Mouse (Mus musculus) hindbrain, embryonic 11.5 days (tissue): Measurements from ENCODE around the gene Prss43. TPM values are rescaled to one million over a fixed set of nuclear protein-coding genes. Genes with fewer than 3 reads are reported as not detected.
A peak's percentile ranks its signal among the peaks of the same experiment; 100 is the strongest.

ENCODE experiments used
- ATAC-seq: fragments of 200-750 bp; cut with Nextera tagmentation; 2 replicates; pipeline ENCODE4 v1.8.0; 2017; ENCODE audit warnings: mild to moderate bottlenecking, moderate TSS enrichment, moderate library complexity; ENCODE audit not compliant: low FRiP score
- DNase-seq: peaks from one replicate; pipeline ENCODE4 v3.0.0-alpha.2; 2015; ENCODE audit warnings: low spot score
- H3K27ac ChIP-seq: fragments of 300-500 bp; sonication (generic); 2 replicates; pipeline ENCODE4 v1.5.1; 2014; ENCODE audit warnings: mild to moderate bottlenecking, low read depth, low read length
- H3K27me3 ChIP-seq: fragments of 300-500 bp; sonication (generic); 2 replicates; pipeline ENCODE4 v1.6.1; 2014; ENCODE audit warnings: mild to moderate bottlenecking, low read length, moderate library complexity, mixed read lengths; ENCODE audit not compliant: control insufficient read depth, insufficient read depth
- H3K36me3 ChIP-seq: fragments of 300-500 bp; sonication (generic); 2 replicates; pipeline ENCODE4 v1.6.1; 2014; ENCODE audit warnings: mild to moderate bottlenecking, low read length, moderate library complexity, mixed read lengths; ENCODE audit not compliant: control insufficient read depth, insufficient read depth
- H3K4me1 ChIP-seq: fragments of 300-500 bp; sonication (generic); replicated peaks from 2 replicates; pipeline ENCODE4 v1.6.1; 2014; ENCODE audit warnings: low read length, mixed read lengths; ENCODE audit not compliant: control insufficient read depth, insufficient read depth
- H3K4me2 ChIP-seq: fragments of 300-500 bp; sonication (generic); replicated peaks from 2 replicates; pipeline ENCODE4 v1.6.1; 2014; ENCODE audit warnings: mild to moderate bottlenecking, low read depth, low read length
- H3K4me3 ChIP-seq: fragments of 300-500 bp; sonication (generic); 2 replicates; pipeline ENCODE4 v1.5.1; 2014; ENCODE audit warnings: low read depth, low read length
- H3K9ac ChIP-seq: fragments of 300-500 bp; sonication (generic); 2 replicates; pipeline ENCODE4 v1.6.1; 2014; ENCODE audit warnings: low read depth, low read length
- H3K9me3 ChIP-seq: fragments of 300-500 bp; sonication (generic); 2 replicates; pipeline ENCODE4 v1.6.1; 2016; ENCODE audit warnings: low read length; ENCODE audit not compliant: control insufficient read depth
- WGBS: fragments of 180-500 bp; shearing (Covaris S2); extraction: QIAGEN DNeasy Blood & Tissue Kit; methylation state at CpG from one replicate; pipeline ENCODE4 v1.1.7; 2014; 5-methylcytosine and 5-hydroxymethylcytosine counted together
- polyA plus RNA-seq: library from polyadenylated mRNA; unstranded; fragments of >200 nt; fragmentation: Nextera tagmentation; extraction: Ambion mirVana; gene quantifications from 2 replicates; pipeline ENCODE4 v1.2.1, GENCODE M21; 2014

Prss43 gene
- polyA plus RNA-seq, 1 experiment from 2014 or later: not detected

GRCm38 (mm10) chr9:110855903-110856302, 29.4 kb downstream of the Prss43 start:
- ATAC-seq: no peak
- H3K27ac ChIP-seq: no peak overlapping the region
- WGBS: 73% methylated on average over 7 of the region's 7 CpGs
- H3K9ac ChIP-seq: no peak overlapping the region
- H3K36me3 ChIP-seq: no peaks in the 10 kb centered on the region
- no peak overlapping the region for H3K4me3 ChIP-seq
- H3K4me1 ChIP-seq: 0 out of 2 replicates have a peak, but pooled peaks cover 3% of the 10 kb centered on the region
- H3K9me3 ChIP-seq: no peaks in the 10 kb centered on the region
- no peak for DNase-seq
- no peak overlapping the region for H3K4me2 ChIP-seq
- H3K27me3 ChIP-seq: peaks cover 6% of the 10 kb centered on the region; the same call in 1 of the 2 replicates

- Histone ChIP-seq H3K27ac (no peak overlapping the region), H3K4me2 (no peak overlapping the region), H3K9me3 (no peaks in the 10 kb centered on the region), H3K4me3 (no peak overlapping the region), H3K36me3 (no peaks in the 10 kb centered on the region), H3K9ac (no peak overlapping the region), H3K27me3 (peaks cover 6% of the 10 kb centered on the region; the same call in 1 of the 2 replicates), H3K4me1 (0 out of 2 replicates have a peak, but pooled peaks cover 3% of the 10 kb centered on the region)
- DNase-seq (no peak), ATAC-seq (no peak)
- 59% methylated on average over 4 of the region's 4 CpGs for WGBS
Observed at GRCm38 (mm10) chr9:110856920-110857319, 30.4 kb downstream of the Prss43 start.

- Histone ChIP-seq H3K9me3 (no peaks in the 10 kb centered on the region), H3K27ac (no peak within 1 kb of the TSS), H3K4me1 (0 out of 2 replicates have a peak, but pooled peaks cover 3% of the 10 kb centered on the region), H3K9ac (0 out of 2 replicates have a peak within 1 kb of the TSS, but pooled peaks have one; percentile 31), H3K4me2 (peak within 1 kb of the TSS; percentile 58), H3K4me3 (peak within 1 kb of the TSS; percentile 30), H3K36me3 (no peaks in the 10 kb centered on the region), H3K27me3 (peaks cover 6% of the 10 kb centered on the region; the same call in 1 of the 2 replicates)
- 9% methylated on average over 38 of the region's 50 CpGs for WGBS
- ATAC-seq (no peak), DNase-seq (peak; percentile 68)
Observed at GRCm38 (mm10) chr9:110857781-110858472, 31.4 kb downstream of the Prss43 start, which contains the start of gene Prss50. Gene Prss50 (plus strand): TSS chr9:110857967.

GRCm38 (mm10) chr9:110858523-110858922, 32.0 kb downstream of the Prss43 start:
- Histone ChIP-seq H3K27me3 (peaks cover 6% of the 10 kb centered on the region; the same call in 1 of the 2 replicates), H3K36me3 (no peaks in the 10 kb centered on the region), H3K9ac (no peak overlapping the region), H3K4me1 (0 out of 2 replicates have a peak, but pooled peaks cover 3% of the 10 kb centered on the region), H3K4me2 (no peak overlapping the region), H3K27ac (no peak overlapping the region), H3K9me3 (no peaks in the 10 kb centered on the region), H3K4me3 (no peak overlapping the region)
- WGBS: 47% methylated on average over 5 of the region's 5 CpGs
- no peak for DNase-seq
- no peak for ATAC-seq

- ATAC-seq (no peak), DNase-seq (no peak)
- no peak overlapping the region for H3K4me3 ChIP-seq
- no peak overlapping the region for H3K4me2 ChIP-seq
- H3K36me3 ChIP-seq: no peaks in the 10 kb centered on the region
- H3K4me1 ChIP-seq: 0 out of 2 replicates have a peak, but pooled peaks cover 3% of the 10 kb centered on the region
- H3K9me3 ChIP-seq: no peaks in the 10 kb centered on the region
- 80% methylated on average over 5 of the region's 5 CpGs for WGBS
- no peak overlapping the region for H3K9ac ChIP-seq
- H3K27ac ChIP-seq: no peak overlapping the region
- peaks cover 6% of the 10 kb centered on the region; the same call in 1 of the 2 replicates for H3K27me3 ChIP-seq
Observed at GRCm38 (mm10) chr9:110858967-110859596, 32.6 kb downstream of the Prss43 start.

- H3K27ac ChIP-seq: no peak overlapping the region
- no peak overlapping the region for H3K9ac ChIP-seq
- no peaks in the 10 kb centered on the region for H3K36me3 ChIP-seq
- no peak for ATAC-seq
- H3K27me3 ChIP-seq: peaks cover 11% of the 10 kb centered on the region
- peak; percentile 76 for DNase-seq
- H3K9me3 ChIP-seq: no peaks in the 10 kb centered on the region
- no peak overlapping the region for H3K4me2 ChIP-seq
- H3K4me1 ChIP-seq: peaks cover 22% of the 10 kb centered on the region
- WGBS: 14% methylated on average over 7 of the region's 7 CpGs
- H3K4me3 ChIP-seq: no peak overlapping the region
Observed at GRCm38 (mm10) chr9:110871030-110871429, 44.5 kb downstream of the Prss43 start.

- ATAC-seq: peak; percentile 69
- WGBS: 10% methylated on average over 34 of the region's 40 CpGs
- peaks cover 22% of the 10 kb centered on the region for H3K4me1 ChIP-seq
- no peaks in the 10 kb centered on the region for H3K9me3 ChIP-seq
- no peak overlapping the region; the same call in 1 of the 2 replicates for H3K27ac ChIP-seq
- peaks cover 20% of the 10 kb centered on the region for H3K27me3 ChIP-seq
- peak overlapping the region; percentile 21 for H3K4me3 ChIP-seq
- DNase-seq: peak; percentile 54
- H3K9ac ChIP-seq: peak overlapping the region; percentile 42
- H3K36me3 ChIP-seq: no peaks in the 10 kb centered on the region
- H3K4me2 ChIP-seq: peak overlapping the region; percentile 55
Observed at GRCm38 (mm10) chr9:110873681-110874659, 47.5 kb downstream of the Prss43 start.

GRCm38 (mm10) chr9:110874660-110875191, 48.2 kb downstream of the Prss43 start:
- Histone ChIP-seq H3K4me2 (peak overlapping the region; percentile 2; the same call in 1 of the 2 replicates), H3K9me3 (no peaks in the 10 kb centered on the region), H3K27me3 (peaks cover 27% of the 10 kb centered on the region), H3K27ac (no peak overlapping the region; the same call in 1 of the 2 replicates), H3K36me3 (no peaks in the 10 kb centered on the region), H3K9ac (no peak overlapping the region), H3K4me1 (peaks cover 24% of the 10 kb centered on the region), H3K4me3 (no peak overlapping the region)
- DNase-seq: peak; percentile 42
- ATAC-seq: peak; percentile 82
- 7% methylated on average over 3 of the region's 3 CpGs for WGBS
